Mouse (Mus musculus) layer of hippocampus, postnatal 14 days (tissue): ENCODE measurements around the gene Dip2a. TPM values are rescaled to one million over a fixed set of nuclear protein-coding genes. Genes with fewer than 3 reads are reported as not detected.

Experiments
- DNase-seq, 2 experiments: peaks; one replicate each; pipeline ENCODE4 v3.0.0; 2021 to 2022; ENCODE audit warnings: low spot score in 2 of 2, mixed read lengths in 1 of 2
- long read RNA-seq, 2 experiments: library from polyadenylated mRNA; stranded (forward); transcript quantifications; one replicate each; pipeline ENCODE4 v2.0.0; 2021
- total RNA-seq, 2 experiments: library from RNA; stranded (reverse); gene quantifications; 2 replicates each; pipeline ENCODE4 v1.2.3; 2021

Dip2a gene
- 10 to 100 TPM; 55.0 to 65.6 TPM for total RNA-seq
- long read RNA-seq, experiment 1, partial matches to known transcripts = 3 of 7 reads
- long read RNA-seq, experiment 1, other reads (novel, unspliced or antisense) = 3 of 7 reads
- long read RNA-seq, experiment 2, partial matches to known transcripts = 6 of 10 reads
- long read RNA-seq, experiment 2, other reads (novel, unspliced or antisense) = 3 of 10 reads

- DNase-seq = peak; percentile 91 to 95
These were observed at the start of gene Dip2a for GRCm38 (mm10) chr10:76344711-76345539. Dip2a (minus strand) TSS chr10:76345291.

DNA sequence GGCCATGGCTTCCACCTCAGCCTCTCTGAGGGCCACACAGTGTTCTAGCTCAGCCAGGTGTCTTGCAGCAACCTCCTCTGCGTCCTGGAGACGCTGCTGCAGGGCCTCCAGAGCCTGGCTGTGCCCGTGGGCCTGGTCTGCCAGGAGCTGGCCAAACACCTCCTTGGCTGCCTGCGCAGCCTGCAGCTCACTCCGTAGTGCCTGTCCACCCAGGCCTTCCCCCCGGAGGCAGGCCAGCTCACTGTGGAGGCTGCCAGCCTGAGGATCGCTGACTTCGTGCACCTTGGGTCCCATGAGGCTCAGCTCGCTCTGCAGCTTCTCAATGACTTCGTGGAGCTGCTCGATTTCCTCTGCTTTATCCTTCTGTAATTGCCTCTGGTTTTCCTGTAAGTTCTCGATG is 47.5 kb upstream of the Dip2a start:
- no peak for DNase-seq

DNA sequence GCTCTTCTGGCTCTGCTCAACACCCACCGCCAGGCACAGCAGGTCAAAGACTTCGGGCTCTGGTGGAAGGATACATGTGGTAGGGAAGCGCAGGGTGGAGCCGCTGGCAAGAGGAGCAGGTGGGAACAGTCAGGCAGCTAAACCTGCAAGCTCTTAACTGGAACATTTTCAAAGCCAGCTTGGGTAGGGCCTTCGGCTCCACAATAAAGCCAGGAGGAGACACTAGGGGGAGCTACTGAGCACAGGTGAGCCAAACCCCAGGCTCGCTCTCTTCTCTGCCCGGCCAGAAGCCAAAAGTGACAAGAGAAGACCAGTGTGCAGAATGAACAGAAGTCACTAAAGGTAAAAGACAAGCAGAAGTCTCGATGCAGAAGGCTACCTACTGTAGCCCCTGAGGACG is 46.7 kb upstream of the Dip2a start:
- no peak for DNase-seq

DNA sequence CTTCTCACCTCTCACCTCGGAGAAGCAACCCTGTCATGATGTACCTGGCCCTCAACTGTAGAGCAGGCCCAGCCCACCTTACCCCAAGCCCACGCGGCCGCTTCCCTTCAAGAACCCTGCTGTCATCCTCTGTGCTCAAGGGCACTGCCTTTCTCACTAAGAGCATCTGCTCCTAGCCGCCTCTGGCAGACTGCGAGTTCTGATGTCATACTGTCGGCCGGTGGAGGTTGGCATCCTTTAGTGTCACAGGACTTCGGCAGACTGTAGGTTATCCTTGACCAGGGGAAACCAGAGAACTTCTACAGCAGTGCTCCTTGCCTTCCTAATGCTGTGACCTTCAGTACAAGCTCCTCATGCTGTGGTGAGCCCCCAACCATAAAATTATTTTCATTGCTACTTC is 46.1 kb upstream of the Dip2a start:
- no peak for DNase-seq

- no peak for DNase-seq
These were observed 29.9 kb upstream of the Dip2a start for GRCm38 (mm10) chr10:76374981-76375380.

- no peak for DNase-seq
These were observed 26.6 kb upstream of the Dip2a start for GRCm38 (mm10) chr10:76371736-76372135.

- no peak for DNase-seq
These were observed 23.7 kb upstream of the Dip2a start for GRCm38 (mm10) chr10:76368766-76369165.

- no peak for DNase-seq
These were observed 18.1 kb upstream of the Dip2a start for GRCm38 (mm10) chr10:76363233-76363632.

DNA sequence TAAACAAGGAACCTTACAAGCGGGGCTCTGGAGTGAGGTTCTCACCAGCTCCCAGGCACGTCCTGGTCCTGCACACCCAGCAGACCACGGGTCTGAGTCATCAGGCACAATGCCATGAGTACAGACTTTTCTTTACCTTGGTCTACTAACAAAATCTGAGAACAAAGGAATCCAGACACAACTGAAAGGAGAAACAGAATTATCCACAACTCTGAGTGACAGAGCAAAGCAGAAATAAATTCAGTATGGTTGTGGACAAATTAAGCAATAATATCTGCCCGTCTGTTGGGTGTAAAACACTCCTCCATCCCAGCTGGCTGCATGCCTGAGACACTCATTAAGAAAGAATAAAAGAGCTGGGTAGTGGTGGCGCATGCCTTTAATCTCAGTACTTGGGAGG is 13.4 kb upstream of the Dip2a start:
- DNase-seq = peak in 1 of 2 experiments; percentile 51

GRCm38 (mm10) chr10:76357286-76357875 is 12.3 kb upstream of the Dip2a start:
- DNase-seq = no peak

DNA sequence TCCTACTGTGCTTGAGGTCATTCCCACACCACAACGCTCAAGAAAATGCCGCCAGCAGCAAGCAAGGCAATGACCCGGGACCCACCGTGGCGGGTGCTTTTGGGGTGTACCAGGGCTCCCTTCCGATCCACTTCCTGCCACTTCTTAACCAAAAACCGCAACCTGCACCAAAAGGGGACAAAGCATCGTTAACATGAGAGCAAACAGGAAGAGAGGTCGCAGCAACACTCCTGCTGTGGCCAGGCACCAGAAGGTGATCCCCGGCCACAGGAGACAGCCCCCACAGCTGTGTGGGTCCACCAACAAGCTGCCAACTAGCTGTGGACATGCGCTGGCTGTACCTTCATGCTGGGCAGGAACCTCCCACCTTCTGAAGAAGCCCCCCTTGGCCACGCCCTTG is 9.9 kb upstream of the Dip2a start:
- no peak for DNase-seq

DNA sequence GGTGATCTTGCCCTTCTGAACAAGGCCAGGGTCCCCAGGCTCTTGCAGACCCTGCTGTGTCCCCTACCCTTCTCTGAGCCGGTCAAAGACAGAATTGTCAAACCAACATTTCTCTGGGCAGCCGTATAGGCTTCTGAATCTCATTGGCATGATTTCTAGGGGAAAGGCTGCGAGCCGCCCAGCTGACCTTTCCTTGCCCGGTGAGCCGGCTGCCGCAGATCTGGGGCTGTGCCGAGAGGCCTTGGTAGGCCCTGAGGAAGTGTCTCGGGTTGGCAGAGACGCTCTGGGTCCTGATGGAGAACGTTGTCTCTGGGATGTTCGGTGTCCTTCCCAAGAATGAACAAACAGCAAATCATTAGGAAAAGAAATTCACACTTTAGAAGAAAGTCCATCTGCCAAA is 8.9 kb upstream of the Dip2a start:
- no peak for DNase-seq

GRCm38 (mm10) chr10:76351953-76352352 is 6.9 kb upstream of the Dip2a start:
- DNase-seq = no peak

- peak; percentile 42 to 54 for DNase-seq
These were observed 1.5 kb upstream of the Dip2a start for GRCm38 (mm10) chr10:76346589-76346988.

DNA sequence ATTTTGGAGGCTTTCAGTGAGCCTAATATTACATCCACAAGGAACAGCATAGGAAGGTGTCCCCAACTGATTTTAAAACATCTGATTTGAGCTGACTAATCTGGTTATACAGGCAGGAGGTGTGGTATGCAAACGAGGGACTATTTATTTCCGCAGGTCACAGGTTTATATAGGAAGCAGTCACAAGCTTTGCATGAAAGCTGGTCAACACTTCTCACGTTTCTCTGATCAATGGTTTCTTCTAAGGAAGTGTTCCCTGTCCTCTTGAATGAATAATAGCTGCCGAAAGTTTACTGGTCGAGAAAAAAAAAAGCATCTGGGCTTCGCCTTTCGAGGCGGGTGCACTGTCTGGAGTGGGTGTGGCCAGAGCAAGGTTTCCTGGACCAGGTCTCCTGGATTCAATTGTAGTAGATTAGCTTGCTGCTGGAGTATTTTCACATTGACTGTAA is 976 bp upstream of the Dip2a start:
- DNase-seq = no peak

DNA sequence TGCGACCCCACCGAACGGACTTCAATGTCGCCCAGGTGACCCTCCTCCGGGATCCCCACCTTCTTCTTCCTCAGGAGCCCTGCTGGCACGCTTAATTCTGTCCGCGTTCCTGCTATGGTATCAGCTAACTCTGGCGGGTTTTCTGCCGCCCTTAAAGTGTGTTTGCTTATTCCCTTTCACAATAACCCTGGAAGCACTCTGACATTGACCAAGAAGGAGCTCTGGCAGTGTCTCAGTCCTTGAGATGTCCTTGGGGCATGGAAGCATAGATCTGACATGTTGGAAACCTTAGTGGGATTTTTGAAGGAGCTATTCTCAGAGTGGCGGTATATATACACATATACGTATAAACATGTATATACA is 430 bp upstream of the Dip2a start:
- DNase-seq = no peak

GRCm38 (mm10) chr10:76334350-76334749 is 10.7 kb downstream of the Dip2a start:
- DNase-seq = no peak

GRCm38 (mm10) chr10:76332040-76332439 is 13.1 kb downstream of the Dip2a start:
- no peak for DNase-seq

DNA sequence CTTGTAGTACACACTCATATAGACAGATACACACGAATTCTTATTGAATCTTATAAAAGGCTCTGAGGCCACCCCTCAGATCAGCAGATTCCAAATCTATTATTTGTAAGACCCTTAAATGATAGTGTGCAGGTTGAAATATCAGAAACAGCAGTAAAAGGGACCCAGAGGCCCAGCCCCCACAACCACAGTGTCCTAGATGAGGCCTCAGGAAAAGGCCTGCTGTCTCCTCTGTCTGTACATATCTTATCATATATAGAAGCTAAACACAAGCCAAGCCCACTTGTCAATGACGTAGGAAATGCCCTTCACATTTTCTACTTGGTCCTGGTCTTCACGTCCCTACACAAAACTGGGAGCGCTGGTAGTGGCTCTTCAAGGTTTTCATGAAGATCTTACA is 16.0 kb downstream of the Dip2a start:
- DNase-seq = no peak

- no peak for DNase-seq
These were observed 16.5 kb downstream of the Dip2a start for GRCm38 (mm10) chr10:76328574-76328973.

- DNase-seq = no peak
These were observed 18.6 kb downstream of the Dip2a start for GRCm38 (mm10) chr10:76326304-76327006.

DNA sequence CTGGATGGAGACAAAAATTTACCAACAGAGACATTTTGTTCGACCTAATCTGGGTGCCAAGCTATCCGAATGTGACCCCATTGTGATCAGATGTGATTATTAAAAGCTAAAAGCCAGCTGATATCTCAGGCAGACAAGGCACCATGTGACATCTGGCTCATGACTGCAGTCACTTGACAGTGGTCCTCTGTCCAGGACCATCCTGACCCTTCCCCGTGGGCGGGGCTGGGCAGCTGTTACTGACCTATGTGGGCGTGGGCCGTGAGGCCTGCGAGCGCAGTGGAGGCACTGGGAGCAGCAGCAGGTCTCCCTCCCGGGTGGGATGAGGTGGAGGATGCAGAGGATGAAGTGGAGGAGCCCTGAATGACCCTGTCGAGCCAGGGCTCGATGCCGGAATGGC is 27.5 kb downstream of the Dip2a start:
- DNase-seq = no peak
